ENCODE assay signal across 9 mouse cellular contexts in the genomic region with DNA sequence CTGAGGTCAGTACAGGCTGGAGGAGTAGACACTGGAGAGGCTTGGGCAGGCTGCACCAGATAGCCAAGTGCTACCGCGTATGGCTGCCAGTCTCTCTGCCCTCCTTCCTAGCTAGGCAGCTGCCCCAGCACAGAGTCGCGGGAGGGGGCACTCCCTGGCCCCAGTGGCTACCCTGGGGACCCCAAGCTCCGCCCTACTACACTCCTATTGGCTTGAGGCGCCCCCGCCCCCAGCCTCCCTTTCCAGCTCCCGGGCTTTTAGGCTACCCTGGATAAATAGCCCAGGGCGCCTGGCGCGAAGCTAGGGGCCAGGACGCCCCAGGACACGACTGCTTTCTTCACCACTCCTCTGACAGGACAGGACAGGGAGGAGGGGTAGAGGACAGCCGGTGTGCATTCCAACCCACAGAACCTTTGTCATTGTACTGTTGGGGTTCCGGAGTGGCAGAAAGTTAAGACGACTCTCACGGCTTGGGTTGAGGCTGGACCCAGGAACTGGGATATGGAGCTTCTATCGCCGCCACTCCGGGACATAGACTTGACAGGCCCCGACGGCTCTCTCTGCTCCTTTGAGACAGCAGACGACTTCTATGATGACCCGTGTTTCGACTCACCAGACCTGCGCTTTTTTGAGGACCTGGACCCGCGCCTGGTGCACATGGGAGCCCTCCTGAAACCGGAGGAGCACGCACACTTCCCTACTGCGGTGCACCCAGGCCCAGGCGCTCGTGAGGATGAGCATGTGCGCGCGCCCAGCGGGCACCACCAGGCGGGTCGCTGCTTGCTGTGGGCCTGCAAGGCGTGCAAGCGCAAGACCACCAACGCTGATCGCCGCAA. TPM values are rescaled to one million over a fixed set of nuclear protein-coding genes. Genes with fewer than 3 reads are reported as not detected.
DNase-seq lines count a peak whose midpoint lies in the region; TF ChIP-seq lines count a peak whose summit lies in the region.
"Had no signal": no experiment of that assay in that cellular context is flagged by ENCODE, and none has a peak within 500 bp of the region (broad histone marks: within the 10 kb centered on the region; RNA-seq: fewer than 3 reads in every experiment).

Gene Myod1 (plus strand): TSS at position 303 of the 836 bp plus-strand sequence.

- H3K9me3 ChIP-seq in midbrain, embryonic 10.5 days (replicated peaks) = no peaks in the 10 kb centered on the region

- no peaks in the 10 kb centered on the region for H3K36me3 ChIP-seq in testis, adult 2 months (ENCODE audit: control insufficient read depth, insufficient read depth, low read length)
- no peaks in the 10 kb centered on the region for H3K36me3 ChIP-seq in midbrain, embryonic 10.5 days

- H3K4me3 ChIP-seq in testis, adult 2 months (ENCODE audit: control insufficient read depth, low read depth, low read length) = peak within 1 kb of the TSS; percentile 12
- peak within 1 kb of the TSS; percentile 75 for H3K4me3 ChIP-seq in gastrocnemius, adult 2 months
- H3K4me3 ChIP-seq in midbrain, embryonic 10.5 days = peak within 1 kb of the TSS; percentile 46

- H3K27ac ChIP-seq in testis, adult 2 months (ENCODE audit: control insufficient read depth, insufficient read depth, low read depth, low read length) = no peak within 1 kb of the TSS
- peak within 1 kb of the TSS; percentile 96 for H3K27ac ChIP-seq in gastrocnemius, adult 2 months
- H3K27ac ChIP-seq in midbrain, embryonic 10.5 days (replicated peaks) = no peak within 1 kb of the TSS

- WGBS in midbrain, embryonic 10.5 days = 3% methylated on average over 44 of the region's 44 CpGs

- DNase-seq in testis, postnatal 10 days (ENCODE audit: low spot score) = no peak
- peak; percentile 95 for DNase-seq in gastrocnemius, adult 2 months
- DNase-seq in midbrain, embryonic 10.5 days (ENCODE audit: low spot score) = no peak
- DNase-seq in adrenal gland, adult (ENCODE audit: inconsistent age in 2 of 2, low spot score in 1 of 2) = no peak
- DNase-seq in adrenal gland, postnatal 14 days = no peak
- no peak for DNase-seq in kidney, adult 8-10 months
- DNase-seq: kidney, adult 2 months had no signal

- H3K27me3 ChIP-seq in testis, adult 2 months (ENCODE audit: control insufficient read depth, insufficient read depth, low read length) = no peaks in the 10 kb centered on the region; the same call in 1 of the 2 replicates
- peaks cover 92% of the 10 kb centered on the region for H3K27me3 ChIP-seq in midbrain, embryonic 10.5 days (ENCODE audit: low read depth, poor library complexity, severe bottlenecking)

- intact Hi-C loops in gastrocnemius, adult 2 months (cut with DNase I) = no loop called here

- H3K4me1 ChIP-seq in testis, adult 2 months (ENCODE audit: control insufficient read depth, insufficient read depth, low read length) = peaks cover 9% of the 10 kb centered on the region
- peaks cover 31% of the 10 kb centered on the region for H3K4me1 ChIP-seq in midbrain, embryonic 10.5 days

- no peak for TF ChIP-seq CTCF in testis, adult 2 months (IDR thresholded peaks at IDR 0.05; ENCODE audit: control insufficient read depth, insufficient read depth, insufficient replicate concordance, low read depth, low read length)
- TF ChIP-seq CTCF in gastrocnemius, adult 2 months (IDR thresholded peaks at IDR 0.05) = no peak

- no peak for TF ChIP-seq POLR2A in testis, adult 2 months (IDR thresholded peaks at IDR 0.05; ENCODE audit: control insufficient read depth, low read depth, low read length)

RNA-seq across cellular contexts. Expression of gene Myod1, which starts in this region (rescaled TPM):
- 0.09 TPM in 1 of 2 replicates, not detected in the other for polyA plus RNA-seq in testis, adult 2 months (2012; rRNA removed)
- 10 to 100 TPM; 17.3 to 21.3 TPM for total RNA-seq in gastrocnemius, adult 2 months (2021)
- not detected in 2 replicates for polyA plus RNA-seq in midbrain, embryonic 10.5 days (2016; fragmentation: Nextera tagmentation; extraction: Ambion mirVana)
- not detected in 2 replicates for total RNA-seq in adrenal gland, postnatal 14 days (2021)
- total RNA-seq: common myeloid progenitor, adult 5-6 weeks had no signal

Comparison
In these comparisons a context has a peak if more than half of its experiments do, and no peak if none do; other contexts are left out.
1. RNA of gene Myod1 (total RNA-seq): 17.3 to 21.3 TPM in gastrocnemius, adult 2 months; not detected in adrenal gland, postnatal 14 days; every median in the first group is over 10 times any median in the second.
2. H3K4me3 ChIP-seq: peak in every context shown above with its lines; median percentile 75 in gastrocnemius, adult 2 months; 46 in midbrain, embryonic 10.5 days; 12 in testis, adult 2 months.